Mouse (Mus musculus) testis, adult 2 months (tissue): ENCODE measurements around the gene C1ql3.

Source experiments
- CTCF ChIP-seq: fragments of 200-500 bp; IDR thresholded peaks from 2 replicates; pipeline ENCODE4 v1.5.1; 2012; ENCODE audit warnings: low read depth, mild to moderate bottlenecking, inconsistent platforms, low read length, moderate library complexity; ENCODE audit not compliant: control insufficient read depth, insufficient read depth, insufficient replicate concordance
- POLR2A ChIP-seq: fragments of 200-500 bp; IDR thresholded peaks from 2 replicates; pipeline ENCODE4 v1.6.1; 2012; ENCODE audit warnings: low read depth, mild to moderate bottlenecking, inconsistent platforms, low read length, moderate library complexity; ENCODE audit not compliant: control insufficient read depth

DNA sequence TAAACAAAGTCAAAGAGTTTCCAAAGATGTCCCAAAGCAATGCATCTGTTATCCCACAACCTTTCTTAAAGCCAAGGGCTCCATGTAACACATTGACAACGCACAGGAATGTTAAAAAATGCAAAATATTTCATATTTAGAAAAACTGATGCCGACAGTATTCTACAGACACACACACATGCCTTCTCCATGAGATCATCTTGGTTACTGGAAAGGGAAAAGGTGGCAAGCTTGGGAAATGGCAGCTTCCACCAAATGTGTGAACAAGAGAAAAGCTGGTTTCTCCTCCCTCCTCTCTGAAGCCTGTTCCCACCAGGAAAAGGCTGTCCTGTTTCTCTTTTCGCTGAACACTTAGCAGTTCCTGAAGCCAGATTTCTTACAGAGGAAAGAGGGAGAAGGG lies 27.2 kb upstream of the C1ql3 start:
- TF ChIP-seq POLR2A (no peak), CTCF (no peak)
